Mouse (Mus musculus): ENCODE data around the gene Kat6b.
"Not testable (repeated sequence)": the region's sequence is repeated elsewhere in the genome, so short reads cannot be mapped to it uniquely, and the experiment has no call there.

Gene Kat6b

GRCm38 (mm10) chr14:21481231-21481630 is at the start of gene Kat6b:
Kat6b (plus strand) TSS chr14:21481434.
- no peak for DNase-seq

- DNase-seq: no peak
These were observed 47.8 kb upstream of the Kat6b start for GRCm38 (mm10) chr14:21433415-21433814.

- no peak for DNase-seq
These were observed 47.2 kb upstream of the Kat6b start for GRCm38 (mm10) chr14:21433995-21434394.

GRCm38 (mm10) chr14:21434686-21435085 is 46.5 kb upstream of the Kat6b start:
- no peak for DNase-seq

- no peak for DNase-seq
These were observed 41.4 kb upstream of the Kat6b start for GRCm38 (mm10) chr14:21439785-21440184.

- DNase-seq: no peak
These were observed 40.7 kb upstream of the Kat6b start for GRCm38 (mm10) chr14:21440526-21440925.

GRCm38 (mm10) chr14:21441772-21442533 is 39.3 kb upstream of the Kat6b start:
- DNase-seq: no peak

- DNase-seq: no peak
These were observed 28.7 kb upstream of the Kat6b start for GRCm38 (mm10) chr14:21452581-21452980.

- no peak for DNase-seq
These were observed 27.3 kb upstream of the Kat6b start for GRCm38 (mm10) chr14:21453896-21454295.

- no peak for DNase-seq
These were observed 25.4 kb upstream of the Kat6b start for GRCm38 (mm10) chr14:21455654-21456350.

- no peak for DNase-seq
These were observed 24.7 kb upstream of the Kat6b start for GRCm38 (mm10) chr14:21456526-21456925.

- DNase-seq: no peak
These were observed 23.4 kb upstream of the Kat6b start for GRCm38 (mm10) chr14:21457876-21458275.

- DNase-seq: no peak
These were observed 22.5 kb upstream of the Kat6b start for GRCm38 (mm10) chr14:21458696-21459095.

- DNase-seq: peak; percentile 48 to 64
These were observed 22.1 kb upstream of the Kat6b start for GRCm38 (mm10) chr14:21459163-21459562.

- DNase-seq: no peak
These were observed 18.8 kb upstream of the Kat6b start for GRCm38 (mm10) chr14:21462398-21462797.

- DNase-seq: no peak
These were observed 18.0 kb upstream of the Kat6b start for GRCm38 (mm10) chr14:21463117-21463712.

GRCm38 (mm10) chr14:21470386-21470785 is 10.8 kb upstream of the Kat6b start:
- no peak for DNase-seq

- DNase-seq: no peak
These were observed 9.3 kb upstream of the Kat6b start for GRCm38 (mm10) chr14:21471975-21472374.

- not testable (repeated sequence) for DNase-seq
These were observed 6.6 kb upstream of the Kat6b start for GRCm38 (mm10) chr14:21474593-21475132.

GRCm38 (mm10) chr14:21477181-21477580 is 4.1 kb upstream of the Kat6b start:
- peak in 1 of 2 experiments; percentile 29 for DNase-seq

GRCm38 (mm10) chr14:21479566-21479965 is 1.7 kb upstream of the Kat6b start:
- no peak for DNase-seq

- DNase-seq: no peak
These were observed 1.0 kb upstream of the Kat6b start for GRCm38 (mm10) chr14:21480191-21480590.

GRCm38 (mm10) chr14:21484199-21484598 is 3.0 kb downstream of the Kat6b start:
- DNase-seq: no peak

GRCm38 (mm10) chr14:21484693-21485092 is 3.5 kb downstream of the Kat6b start:
- no peak for DNase-seq
